Mouse (Mus musculus) thymus, adult 2 months (tissue): ENCODE measurements around the gene Rprd1b.

Experiments
- CTCF ChIP-seq: fragments of 200-500 bp; IDR thresholded peaks from 2 replicates; pipeline ENCODE4 v1.5.1; 2012; ENCODE audit warnings: mild to moderate bottlenecking, control low read depth, low read length, moderate library complexity, borderline replicate concordance; ENCODE audit not compliant: control insufficient read depth, poor library complexity, insufficient read depth; ENCODE audit errors: extremely low read depth
- POLR2A ChIP-seq: fragments of 200-500 bp; IDR thresholded peaks from 2 replicates; pipeline ENCODE4 v1.6.1; 2012; ENCODE audit warnings: mild to moderate bottlenecking, low read length, control low read depth, moderate library complexity; ENCODE audit not compliant: control insufficient read depth, poor library complexity, insufficient read depth; ENCODE audit errors: extremely low read depth

DNA sequence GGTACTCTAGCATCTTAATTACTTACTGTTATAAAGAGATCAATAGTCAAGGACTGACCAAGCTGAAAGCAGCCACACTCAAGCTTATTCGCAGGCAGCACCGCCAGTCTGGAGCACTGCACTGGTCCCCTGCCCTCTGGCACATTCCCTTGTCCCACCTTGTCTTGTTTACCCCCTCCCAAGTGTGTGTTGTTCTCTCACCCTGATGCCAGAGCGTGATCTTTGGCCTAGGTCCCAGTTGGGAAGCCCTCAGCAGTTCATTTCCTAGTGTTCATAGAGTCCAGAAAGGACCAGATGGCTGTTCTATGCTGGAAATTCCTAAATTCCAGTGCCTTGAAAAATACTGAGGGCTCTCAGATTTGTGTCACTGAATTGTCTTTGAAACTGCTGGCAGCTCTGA, 28.7 kb downstream of the Rprd1b start:
- TF ChIP-seq POLR2A (no peak), CTCF (no peak)
